23 mouse cellular contexts compared by ENCODE assay signal in genomic region chr14:28961379-28961778, GRCm38 (mm10). TPM values are rescaled to one million over a fixed set of nuclear protein-coding genes. Genes with fewer than 3 reads are reported as not detected.
DNase-seq lines count a peak whose midpoint lies in the region; ATAC-seq lines count a peak whose summit lies in the region.
"Had no signal": no experiment of that assay in that cellular context is flagged by ENCODE, and none has a peak within 500 bp of the region (broad histone marks: within the 10 kb centered on the region; RNA-seq: fewer than 3 reads in every experiment).

No protein-coding gene starts in this region.

- H3K27me3 ChIP-seq in forebrain, embryonic 10.5 days (ENCODE audit: poor library complexity, severe bottlenecking), result peaks cover 14% of the 10 kb centered on the region
- H3K27me3 ChIP-seq in forebrain, embryonic 16.5 days (replicated peaks; ENCODE audit: control insufficient read depth, insufficient read depth, low read length), result no peaks in the 10 kb centered on the region
- H3K27me3 ChIP-seq in midbrain, embryonic 11.5 days (ENCODE audit: control insufficient read depth, insufficient read depth, low read length), result no peaks in the 10 kb centered on the region
- no peaks in the 10 kb centered on the region for H3K27me3 ChIP-seq in midbrain, embryonic 14.5 days (ENCODE audit: control insufficient read depth, insufficient read depth, low read length)
- H3K27me3 ChIP-seq: embryonic facial prominence, embryonic 12.5 days; forebrain, embryonic 15.5 days; heart, embryonic 12.5 days had no signal

- 80% methylated on average over 5 of the region's 5 CpGs for WGBS in forebrain, embryonic 10.5 days
- WGBS in forebrain, embryonic 16.5 days, result 86% methylated on average over 5 of the region's 5 CpGs
- 79% methylated on average over 5 of the region's 5 CpGs for WGBS in midbrain, embryonic 11.5 days
- WGBS in midbrain, embryonic 14.5 days, result 63% methylated on average over 5 of the region's 5 CpGs

- H3K9me3 ChIP-seq in forebrain, embryonic 10.5 days, result no peaks in the 10 kb centered on the region
- no peaks in the 10 kb centered on the region for H3K9me3 ChIP-seq in forebrain, embryonic 16.5 days (ENCODE audit: control insufficient read depth, low read length)
- H3K9me3 ChIP-seq in midbrain, embryonic 11.5 days (ENCODE audit: control insufficient read depth, low read length), result no peaks in the 10 kb centered on the region
- H3K9me3 ChIP-seq in midbrain, embryonic 14.5 days (ENCODE audit: control insufficient read depth, low read length), result no peaks in the 10 kb centered on the region
- H3K9me3 ChIP-seq: embryonic facial prominence, embryonic 12.5 days; forebrain, embryonic 15.5 days; heart, embryonic 12.5 days; hindbrain, embryonic 10.5 days had no signal

- H3K4me1 ChIP-seq in forebrain, embryonic 10.5 days, result peaks cover 36% of the 10 kb centered on the region
- peaks cover 16% of the 10 kb centered on the region for H3K4me1 ChIP-seq in forebrain, embryonic 16.5 days (replicated peaks; ENCODE audit: control insufficient read depth, insufficient read depth, low read length)
- peaks cover 30% of the 10 kb centered on the region for H3K4me1 ChIP-seq in midbrain, embryonic 11.5 days (ENCODE audit: control insufficient read depth, insufficient read depth, low read length)
- peaks cover 26% of the 10 kb centered on the region for H3K4me1 ChIP-seq in midbrain, embryonic 14.5 days (ENCODE audit: control insufficient read depth, insufficient read depth, low read length)

- ATAC-seq in forebrain, embryonic 16.5 days, result no peak
- no peak for ATAC-seq in midbrain, embryonic 11.5 days (ENCODE audit: low FRiP score)
- no peak for ATAC-seq in midbrain, embryonic 14.5 days (ENCODE audit: low FRiP score, low TSS enrichment)
- ATAC-seq: forebrain, embryonic 15.5 days; intestine, postnatal 0 days had no signal

- DNase-seq in forebrain, embryonic 10.5 days (ENCODE audit: extremely low spot score, low spot score), result no peak
- DNase-seq in midbrain, embryonic 11.5 days (ENCODE audit: low spot score, missing footprints), result peak; percentile 75
- DNase-seq in midbrain, embryonic 14.5 days, result no peak
- peak; percentile 34 for DNase-seq in ZHBTc4 (ENCODE audit: low read depth, low spot score)
- DNase-seq in layer of hippocampus, adult 8-10 months (ENCODE audit: low spot score in 2 of 2), result no peak
- DNase-seq in gastrocnemius, postnatal 14 days, result no peak
- DNase-seq: adrenal gland, adult 2 months; adrenal gland, postnatal 25 days; cerebellum, adult 2 months; cerebellum, postnatal 10 days; embryo, embryonic 11 days; gastrocnemius, postnatal 25 days had no signal

- no peak overlapping the region for H3K4me2 ChIP-seq in forebrain, embryonic 16.5 days (ENCODE audit: low read length)
- H3K4me2 ChIP-seq in midbrain, embryonic 11.5 days, result no peak overlapping the region
- H3K4me2 ChIP-seq in midbrain, embryonic 14.5 days (ENCODE audit: low read length), result no peak overlapping the region
- H3K4me2 ChIP-seq: embryonic facial prominence, embryonic 12.5 days; forebrain, embryonic 15.5 days; heart, embryonic 12.5 days; hindbrain, embryonic 14.5 days had no signal

- H3K9ac ChIP-seq in forebrain, embryonic 16.5 days (replicated peaks; ENCODE audit: low read depth, low read length), result no peak overlapping the region
- no peak overlapping the region for H3K9ac ChIP-seq in midbrain, embryonic 11.5 days (ENCODE audit: low read length)
- H3K9ac ChIP-seq in midbrain, embryonic 14.5 days (replicated peaks; ENCODE audit: low read length), result no peak overlapping the region
- H3K9ac ChIP-seq: embryonic facial prominence, embryonic 12.5 days; forebrain, embryonic 15.5 days; heart, embryonic 12.5 days; hindbrain, embryonic 14.5 days had no signal

- no peaks in the 10 kb centered on the region for H3K36me3 ChIP-seq in forebrain, embryonic 10.5 days (replicated peaks)
- no peaks in the 10 kb centered on the region for H3K36me3 ChIP-seq in forebrain, embryonic 16.5 days (ENCODE audit: control insufficient read depth, insufficient read depth)
- no peaks in the 10 kb centered on the region for H3K36me3 ChIP-seq in midbrain, embryonic 11.5 days (ENCODE audit: control insufficient read depth, insufficient read depth, low read length)
- H3K36me3 ChIP-seq in midbrain, embryonic 14.5 days (ENCODE audit: control insufficient read depth, insufficient read depth, low read length), result no peaks in the 10 kb centered on the region
- H3K36me3 ChIP-seq: embryonic facial prominence, embryonic 12.5 days; forebrain, embryonic 15.5 days; heart, embryonic 12.5 days; hindbrain, embryonic 10.5 days had no signal

- H3K27ac ChIP-seq in forebrain, embryonic 10.5 days, result 0 out of 2 replicates have a peak overlapping the region, but pooled peaks have one; percentile 3
- H3K27ac ChIP-seq in forebrain, embryonic 16.5 days (ENCODE audit: low read length), result no peak overlapping the region
- H3K27ac ChIP-seq in midbrain, embryonic 11.5 days (ENCODE audit: low read depth, low read length), result no peak overlapping the region
- H3K27ac ChIP-seq in midbrain, embryonic 14.5 days (replicated peaks; ENCODE audit: low read depth, low read length), result no peak overlapping the region
- H3K27ac ChIP-seq: embryonic facial prominence, embryonic 12.5 days; forebrain, embryonic 15.5 days; hindbrain, embryonic 10.5 days; hindbrain, embryonic 14.5 days had no signal

- H3K4me3 ChIP-seq in forebrain, embryonic 10.5 days, result no peak overlapping the region
- H3K4me3 ChIP-seq in forebrain, embryonic 16.5 days (replicated peaks; ENCODE audit: low read length), result no peak overlapping the region
- H3K4me3 ChIP-seq in midbrain, embryonic 11.5 days (ENCODE audit: low read depth, low read length), result no peak overlapping the region
- H3K4me3 ChIP-seq in midbrain, embryonic 14.5 days (replicated peaks; ENCODE audit: low read depth, low read length), result no peak overlapping the region
- H3K4me3 ChIP-seq: embryonic facial prominence, embryonic 12.5 days; forebrain, embryonic 15.5 days; heart, embryonic 12.5 days; hindbrain, embryonic 10.5 days had no signal

- intact Hi-C loops in gastrocnemius, postnatal 14 days (cut with DNase I; ENCODE audit: low total_unique reads), result no loop called here

RNA-seq across cellular contexts. Expression of gene Lrtm1, which starts 56.6 kb away (rescaled TPM):
- polyA plus RNA-seq in forebrain, embryonic 10.5 days (2016; fragmentation: Nextera tagmentation; extraction: Ambion mirVana), result 0.76 and 1.3 TPM in 2 replicates
- polyA plus RNA-seq in forebrain, embryonic 16.5 days (2015; fragmentation: Nextera tagmentation; extraction: Ambion mirVana), result 0.07 and 0.33 TPM in 2 replicates
- polyA plus RNA-seq in midbrain, embryonic 11.5 days (2014; fragmentation: Nextera tagmentation; extraction: Ambion mirVana), result 5.8 and 6.2 TPM in 2 replicates
- polyA plus RNA-seq in midbrain, embryonic 14.5 days (2014; fragmentation: Nextera tagmentation; extraction: Ambion mirVana), result 0.29 and 0.50 TPM in 2 replicates
- total RNA-seq in layer of hippocampus, adult 8-10 months (2022), result not detected
- total RNA-seq in gastrocnemius, postnatal 14 days (2021), result 10 to 100 TPM; 23.4 to 35.1 TPM
- total RNA-seq: common myeloid progenitor, adult 5-6 weeks; granulocyte monocyte progenitor cell, adult 5-6 weeks had no signal
- polyA plus RNA-seq: C2C12; cerebellum, adult 2 months; frontal cortex, adult 2 months; intestine, postnatal 0 days had no signal

Comparison
In these comparisons a context has a peak if more than half of its experiments do, and no peak if none do; other contexts are left out.
1. DNase-seq: peak in midbrain, embryonic 11.5 days (single experiment) and ZHBTc4 (single experiment); none in forebrain, embryonic 10.5 days (single experiment), midbrain, embryonic 14.5 days (single experiment), layer of hippocampus, adult 8-10 months (0 of 2) and gastrocnemius, postnatal 14 days (single experiment).